Mouse (Mus musculus) cortical plate, adult 2 months (tissue): ENCODE results near the gene Trim47. TPM values are rescaled to one million over a fixed set of nuclear protein-coding genes. Genes with fewer than 3 reads are reported as not detected.

Source experiments
- H3K27ac ChIP-seq: fragments of 200-500 bp; 2 replicates; pipeline ENCODE4 v1.5.1; 2012; ENCODE audit warnings: low read length, control low read depth, inconsistent platforms; ENCODE audit not compliant: insufficient read depth
- H3K4me1 ChIP-seq: fragments of 200-500 bp; 2 replicates; pipeline ENCODE4 v1.6.1; 2011; ENCODE audit warnings: low read length; ENCODE audit not compliant: control insufficient read depth, insufficient read depth
- H3K4me3 ChIP-seq: fragments of 200-500 bp; 2 replicates; pipeline ENCODE4 v1.5.1; 2011; ENCODE audit warnings: mild to moderate bottlenecking, low read length, control low read depth; ENCODE audit not compliant: insufficient read depth
- CTCF ChIP-seq: fragments of 200-500 bp; IDR thresholded peaks from 2 replicates; pipeline ENCODE4 v1.5.1; 2011; ENCODE audit warnings: mild to moderate bottlenecking, control low read depth, low read length; ENCODE audit not compliant: insufficient read depth; ENCODE audit errors: extremely low read depth
- POLR2A ChIP-seq: fragments of 200-500 bp; IDR thresholded peaks from 2 replicates; pipeline ENCODE4 v1.6.1; 2011; ENCODE audit warnings: mild to moderate bottlenecking, low read length, control low read depth; ENCODE audit not compliant: insufficient read depth; ENCODE audit errors: extremely low read depth
- polyA plus RNA-seq: library from polyadenylated mRNA; depleted of rRNA; stranded (reverse); fragments of >200 nt; gene quantifications from 2 replicates; pipeline ENCODE4 v1.2.3, GENCODE M21; 2012

The Trim47 gene
- polyA plus RNA-seq, 1 experiment = 6.2 TPM

GRCm38 (mm10) chr11:116071510-116071909 lies 55.5 kb downstream of the Trim47 start:
- Histone ChIP-seq H3K4me3 (no peak overlapping the region), H3K4me1 (no peaks in the 10 kb centered on the region), H3K27ac (no peak overlapping the region)
- 0 out of 2 replicates have a peak, but pooled peaks have one; percentile 20 for TF ChIP-seq CTCF
- no peak for TF ChIP-seq POLR2A

- Histone ChIP-seq H3K4me3 (no peak overlapping the region), H3K27ac (no peak overlapping the region), H3K4me1 (peaks cover 7% of the 10 kb centered on the region)
- TF ChIP-seq CTCF (no peak), POLR2A (no peak)
Observed at GRCm38 (mm10) chr11:116065345-116065744, 61.7 kb downstream of the Trim47 start.

GRCm38 (mm10) chr11:116064187-116064867 lies 62.7 kb downstream of the Trim47 start:
- TF ChIP-seq POLR2A = no peak
- no peak for TF ChIP-seq CTCF
- H3K4me1 ChIP-seq = peaks cover 7% of the 10 kb centered on the region
- H3K27ac ChIP-seq = no peak overlapping the region
- H3K4me3 ChIP-seq = no peak overlapping the region

- TF ChIP-seq CTCF (no peak), POLR2A (no peak)
- Histone ChIP-seq H3K4me1 (peaks cover 7% of the 10 kb centered on the region), H3K4me3 (no peak overlapping the region), H3K27ac (no peak overlapping the region)
Observed at GRCm38 (mm10) chr11:116063562-116063961, 63.4 kb downstream of the Trim47 start.

- Histone ChIP-seq H3K4me3 (no peak overlapping the region), H3K4me1 (peaks cover 7% of the 10 kb centered on the region), H3K27ac (peak overlapping the region; percentile 7; the same call in 1 of the 2 replicates)
- no peak for TF ChIP-seq CTCF
- TF ChIP-seq POLR2A = no peak
Observed at GRCm38 (mm10) chr11:116062521-116062920, 64.5 kb downstream of the Trim47 start.

- Histone ChIP-seq H3K4me1 (peaks cover 7% of the 10 kb centered on the region), H3K27ac (peak overlapping the region; percentile 76), H3K4me3 (no peak overlapping the region)
- TF ChIP-seq POLR2A = no peak
- no peak for TF ChIP-seq CTCF
Observed at GRCm38 (mm10) chr11:116061641-116062415, 65.2 kb downstream of the Trim47 start.

GRCm38 (mm10) chr11:116060596-116060995 lies 66.4 kb downstream of the Trim47 start:
- H3K27ac ChIP-seq = peak overlapping the region; percentile 72; the same call in 1 of the 2 replicates
- no peak for TF ChIP-seq CTCF
- TF ChIP-seq POLR2A = no peak
- H3K4me1 ChIP-seq = peaks cover 7% of the 10 kb centered on the region
- H3K4me3 ChIP-seq = no peak overlapping the region

- TF ChIP-seq POLR2A (no peak), CTCF (no peak)
- no peak overlapping the region for H3K4me3 ChIP-seq
- H3K27ac ChIP-seq = no peak overlapping the region
- H3K4me1 ChIP-seq = peaks cover 7% of the 10 kb centered on the region
Observed at GRCm38 (mm10) chr11:116059691-116060025, 67.4 kb downstream of the Trim47 start.

- Histone ChIP-seq H3K4me1 (peaks cover 7% of the 10 kb centered on the region), H3K27ac (no peak overlapping the region), H3K4me3 (no peak overlapping the region)
- no peak for TF ChIP-seq POLR2A
- TF ChIP-seq CTCF = no peak
Observed at GRCm38 (mm10) chr11:116058868-116059690, 67.9 kb downstream of the Trim47 start.

GRCm38 (mm10) chr11:116058022-116058614 lies 68.9 kb downstream of the Trim47 start:
- Histone ChIP-seq H3K4me1 (peaks cover 7% of the 10 kb centered on the region), H3K27ac (no peak overlapping the region; the same call in 1 of the 2 replicates), H3K4me3 (no peak overlapping the region)
- TF ChIP-seq POLR2A = no peak
- no peak for TF ChIP-seq CTCF
